Mouse (Mus musculus): Measurements from ENCODE around the gene Prok2. TPM values are rescaled to one million over a fixed set of nuclear protein-coding genes. Genes with fewer than 3 reads are reported as not detected.

Gene Prok2
- not detected in 2 replicates for polyA plus RNA-seq (2014; fragmentation: Nextera tagmentation; extraction: Ambion mirVana)

- H3K4me2 ChIP-seq (ENCODE audit: low read length): peak within 1 kb of the TSS; percentile 80
- H3K4me1 ChIP-seq (ENCODE audit: control insufficient read depth in 2 of 2, insufficient read depth in 2 of 2, low read length in 2 of 2): peaks cover 4 to 13% of the 10 kb centered on the region in 2 experiments; a peak in 2 of 4 replicates
- under 1% methylated on average over 61 of the region's 61 CpGs for WGBS
- peaks cover 56% of the 10 kb centered on the region for H3K27me3 ChIP-seq (ENCODE audit: control insufficient read depth, insufficient read depth, low read length)
- no peaks in the 10 kb centered on the region for H3K9me3 ChIP-seq (ENCODE audit: control insufficient read depth, low read length)
- peak within 1 kb of the TSS; percentile 41 to 51 for H3K4me3 ChIP-seq (ENCODE audit: control insufficient read depth in 1 of 2, insufficient read depth in 1 of 2, low read depth in 1 of 2, low read length in 2 of 2)
- no peak for ATAC-seq (ENCODE audit: insufficient number of reproducible peaks, insufficient read depth, low FRiP score, low read depth)
- H3K27ac ChIP-seq (replicated peaks in 1 of 2; ENCODE audit: control insufficient read depth in 1 of 2, insufficient read depth in 1 of 2, low read depth in 2 of 2, low read length in 2 of 2): no peak within 1 kb of the TSS
- H3K9ac ChIP-seq (ENCODE audit: low read length): peak within 1 kb of the TSS; percentile 54
- H3K36me3 ChIP-seq (ENCODE audit: control insufficient read depth, insufficient read depth, low read length): no peaks in the 10 kb centered on the region
Observed at GRCm38 (mm10) chr6:99725971-99726561, at the start of gene Prok2. TSS of gene Prok2 (minus strand) at chr6:99726392.

DNA sequence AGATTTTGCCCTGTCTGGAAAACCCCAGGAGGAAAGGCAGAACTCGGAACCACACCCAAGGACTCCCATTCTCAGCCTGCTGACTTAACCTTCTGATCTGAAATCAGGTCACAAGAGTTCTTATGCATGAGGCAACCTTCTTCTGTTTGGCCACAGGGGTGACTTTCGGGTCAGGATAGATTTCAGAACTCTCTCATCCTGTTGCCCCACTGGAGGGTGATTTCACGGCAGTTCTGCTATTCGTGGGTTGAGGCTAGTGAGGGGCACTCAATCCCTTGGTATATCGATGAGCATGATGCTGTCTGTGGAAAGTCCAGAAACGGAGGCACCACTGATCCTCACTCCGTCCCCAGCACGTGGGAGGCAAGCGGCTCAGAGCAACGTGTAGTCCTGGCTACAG lies 48.5 kb upstream of the Prok2 start:
- Histone ChIP-seq H3K4me1 (ENCODE audit: control insufficient read depth in 2 of 2, insufficient read depth in 2 of 2, low read length in 2 of 2) (peaks cover 2 to 5% of the 10 kb centered on the region in 2 experiments; a peak in 2 of 4 replicates), H3K27ac (replicated peaks in 1 of 2; ENCODE audit: control insufficient read depth in 1 of 2, insufficient read depth in 1 of 2, low read depth in 2 of 2, low read length in 2 of 2) (no peak overlapping the region), H3K9ac (ENCODE audit: low read length) (no peak overlapping the region), H3K36me3 (ENCODE audit: control insufficient read depth, insufficient read depth, low read length) (no peaks in the 10 kb centered on the region), H3K27me3 (ENCODE audit: control insufficient read depth, insufficient read depth, low read length) (no peaks in the 10 kb centered on the region), H3K4me3 (ENCODE audit: control insufficient read depth in 1 of 2, insufficient read depth in 1 of 2, low read depth in 1 of 2, low read length in 2 of 2) (no peak overlapping the region), H3K9me3 (ENCODE audit: control insufficient read depth, low read length) (no peaks in the 10 kb centered on the region), H3K4me2 (ENCODE audit: low read length) (no peak overlapping the region)
- WGBS: 74% methylated on average over 10 of the region's 10 CpGs
- no peak for ATAC-seq (ENCODE audit: insufficient number of reproducible peaks, insufficient read depth, low FRiP score, low read depth)

GRCm38 (mm10) chr6:99768495-99768894 lies 42.3 kb upstream of the Prok2 start:
- H3K4me1 ChIP-seq (ENCODE audit: control insufficient read depth in 2 of 2, insufficient read depth in 2 of 2, low read length in 2 of 2): no peaks in the 10 kb centered on the region
- no peak overlapping the region for H3K4me3 ChIP-seq (ENCODE audit: control insufficient read depth in 1 of 2, insufficient read depth in 1 of 2, low read depth in 1 of 2, low read length in 2 of 2)
- no peak overlapping the region for H3K27ac ChIP-seq (replicated peaks in 1 of 2; ENCODE audit: control insufficient read depth in 1 of 2, insufficient read depth in 1 of 2, low read depth in 2 of 2, low read length in 2 of 2)
- no peak for ATAC-seq (ENCODE audit: insufficient number of reproducible peaks, insufficient read depth, low FRiP score, low read depth)
- H3K27me3 ChIP-seq (ENCODE audit: control insufficient read depth, insufficient read depth, low read length): no peaks in the 10 kb centered on the region
- no peak overlapping the region for H3K9ac ChIP-seq (ENCODE audit: low read length)
- no peaks in the 10 kb centered on the region for H3K36me3 ChIP-seq (ENCODE audit: control insufficient read depth, insufficient read depth, low read length)
- WGBS: 53% methylated on average over 5 of the region's 5 CpGs
- H3K4me2 ChIP-seq (ENCODE audit: low read length): no peak overlapping the region
- H3K9me3 ChIP-seq (ENCODE audit: control insufficient read depth, low read length): no peaks in the 10 kb centered on the region

DNA sequence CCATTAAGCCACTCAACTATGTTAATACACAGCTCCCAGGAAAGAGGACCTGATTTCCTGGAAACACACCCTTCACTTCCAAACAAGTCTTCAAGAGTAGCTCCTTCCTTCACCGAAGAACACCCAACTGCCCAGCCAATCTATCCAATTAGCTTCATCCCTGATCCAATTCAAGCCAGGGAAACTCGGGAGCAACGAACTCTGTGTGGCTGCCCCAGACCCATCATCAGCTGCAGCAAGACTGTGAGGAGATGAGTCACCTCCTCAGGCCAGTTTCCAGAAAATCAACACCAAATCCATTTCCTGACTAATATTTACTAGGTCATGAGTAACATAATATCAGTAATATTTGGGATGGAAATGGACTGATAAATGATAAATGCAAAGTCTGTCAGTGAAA lies 38.7 kb upstream of the Prok2 start:
- WGBS: 66% methylated on average over 3 of the region's 3 CpGs
- ATAC-seq (ENCODE audit: insufficient number of reproducible peaks, insufficient read depth, low FRiP score, low read depth): no peak
- Histone ChIP-seq H3K36me3 (ENCODE audit: control insufficient read depth, insufficient read depth, low read length) (no peaks in the 10 kb centered on the region), H3K4me2 (ENCODE audit: low read length) (no peak overlapping the region), H3K4me3 (ENCODE audit: control insufficient read depth in 1 of 2, insufficient read depth in 1 of 2, low read depth in 1 of 2, low read length in 2 of 2) (no peak overlapping the region), H3K27me3 (ENCODE audit: control insufficient read depth, insufficient read depth, low read length) (no peaks in the 10 kb centered on the region), H3K27ac (replicated peaks in 1 of 2; ENCODE audit: control insufficient read depth in 1 of 2, insufficient read depth in 1 of 2, low read depth in 2 of 2, low read length in 2 of 2) (no peak overlapping the region), H3K4me1 (ENCODE audit: control insufficient read depth in 2 of 2, insufficient read depth in 2 of 2, low read length in 2 of 2) (no peaks in the 10 kb centered on the region), H3K9ac (ENCODE audit: low read length) (no peak overlapping the region), H3K9me3 (ENCODE audit: control insufficient read depth, low read length) (no peaks in the 10 kb centered on the region)

- Histone ChIP-seq H3K27me3 (ENCODE audit: control insufficient read depth, insufficient read depth, low read length) (no peaks in the 10 kb centered on the region), H3K27ac (replicated peaks in 1 of 2; ENCODE audit: control insufficient read depth in 1 of 2, insufficient read depth in 1 of 2, low read depth in 2 of 2, low read length in 2 of 2) (no peak overlapping the region), H3K4me1 (ENCODE audit: control insufficient read depth in 2 of 2, insufficient read depth in 2 of 2, low read length in 2 of 2) (no peaks in the 10 kb centered on the region), H3K9ac (ENCODE audit: low read length) (no peak overlapping the region), H3K4me2 (ENCODE audit: low read length) (no peak overlapping the region), H3K9me3 (ENCODE audit: control insufficient read depth, low read length) (no peaks in the 10 kb centered on the region), H3K36me3 (ENCODE audit: control insufficient read depth, insufficient read depth, low read length) (no peaks in the 10 kb centered on the region), H3K4me3 (ENCODE audit: control insufficient read depth in 1 of 2, insufficient read depth in 1 of 2, low read depth in 1 of 2, low read length in 2 of 2) (no peak overlapping the region)
- 68% methylated on average over 14 of the region's 14 CpGs for WGBS
- ATAC-seq (ENCODE audit: insufficient number of reproducible peaks, insufficient read depth, low FRiP score, low read depth): no peak
Observed at GRCm38 (mm10) chr6:99762069-99762985, 36.1 kb upstream of the Prok2 start.

DNA sequence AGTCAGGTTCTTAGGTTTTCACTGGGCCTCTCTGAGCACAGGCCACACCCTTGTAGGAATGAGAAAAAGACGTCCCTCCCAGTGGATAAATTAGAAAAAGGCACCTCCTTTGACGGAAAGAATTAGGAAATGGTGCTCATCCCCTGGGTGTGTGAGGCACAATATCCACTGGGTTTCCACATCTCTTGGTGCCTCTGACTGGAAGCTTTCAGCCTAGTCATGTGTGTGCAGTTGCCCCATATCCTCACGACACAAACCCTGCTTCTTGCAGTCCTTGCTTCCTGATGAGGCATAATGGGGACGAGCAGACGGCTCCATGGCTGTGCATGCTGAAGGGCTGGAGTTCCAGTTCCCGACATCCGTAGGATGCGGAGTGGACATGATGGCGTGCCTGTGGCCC lies 29.9 kb upstream of the Prok2 start:
- 77% methylated on average over 9 of the region's 9 CpGs for WGBS
- H3K36me3 ChIP-seq (ENCODE audit: control insufficient read depth, insufficient read depth, low read length): no peaks in the 10 kb centered on the region
- no peaks in the 10 kb centered on the region for H3K4me1 ChIP-seq (ENCODE audit: control insufficient read depth in 2 of 2, insufficient read depth in 2 of 2, low read length in 2 of 2)
- no peaks in the 10 kb centered on the region for H3K9me3 ChIP-seq (ENCODE audit: control insufficient read depth, low read length)
- no peak overlapping the region for H3K4me2 ChIP-seq (ENCODE audit: low read length)
- no peak overlapping the region for H3K4me3 ChIP-seq (ENCODE audit: control insufficient read depth in 1 of 2, insufficient read depth in 1 of 2, low read depth in 1 of 2, low read length in 2 of 2)
- ATAC-seq (ENCODE audit: insufficient number of reproducible peaks, insufficient read depth, low FRiP score, low read depth): no peak
- no peak overlapping the region for H3K9ac ChIP-seq (ENCODE audit: low read length)
- no peaks in the 10 kb centered on the region for H3K27me3 ChIP-seq (ENCODE audit: control insufficient read depth, insufficient read depth, low read length)
- H3K27ac ChIP-seq (replicated peaks in 1 of 2; ENCODE audit: control insufficient read depth in 1 of 2, insufficient read depth in 1 of 2, low read depth in 2 of 2, low read length in 2 of 2): no peak overlapping the region

DNA sequence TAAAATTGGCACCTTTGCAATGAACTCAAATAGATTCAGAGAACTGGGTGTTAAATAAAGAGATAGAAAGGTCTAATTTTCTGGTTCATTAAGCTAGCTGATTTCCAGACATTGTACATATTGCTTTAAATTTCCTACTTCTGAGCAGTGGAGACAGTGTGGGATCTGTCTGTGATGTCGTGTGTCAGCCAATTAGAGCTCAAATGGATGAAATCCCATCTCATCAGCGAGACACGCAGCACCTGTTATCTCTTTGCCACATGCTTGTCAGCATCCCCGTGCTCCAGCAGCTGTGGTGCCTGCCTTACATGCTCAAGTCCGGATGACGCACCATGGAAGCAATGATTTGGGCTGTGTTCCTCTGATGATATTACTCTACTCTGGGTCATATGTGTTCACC lies 25.1 kb upstream of the Prok2 start:
- no peak overlapping the region for H3K27ac ChIP-seq (replicated peaks in 1 of 2; ENCODE audit: control insufficient read depth in 1 of 2, insufficient read depth in 1 of 2, low read depth in 2 of 2, low read length in 2 of 2)
- no peaks in the 10 kb centered on the region for H3K4me1 ChIP-seq (ENCODE audit: control insufficient read depth in 2 of 2, insufficient read depth in 2 of 2, low read length in 2 of 2)
- H3K4me3 ChIP-seq (ENCODE audit: control insufficient read depth in 1 of 2, insufficient read depth in 1 of 2, low read depth in 1 of 2, low read length in 2 of 2): no peak overlapping the region
- no peaks in the 10 kb centered on the region for H3K9me3 ChIP-seq (ENCODE audit: control insufficient read depth, low read length)
- H3K27me3 ChIP-seq (ENCODE audit: control insufficient read depth, insufficient read depth, low read length): no peaks in the 10 kb centered on the region; the same call in 1 of the 2 replicates
- no peak overlapping the region for H3K4me2 ChIP-seq (ENCODE audit: low read length)
- ATAC-seq (ENCODE audit: insufficient number of reproducible peaks, insufficient read depth, low FRiP score, low read depth): no peak
- 66% methylated on average over 6 of the region's 6 CpGs for WGBS
- no peak overlapping the region for H3K9ac ChIP-seq (ENCODE audit: low read length)
- H3K36me3 ChIP-seq (ENCODE audit: control insufficient read depth, insufficient read depth, low read length): no peaks in the 10 kb centered on the region
